In genomic region chr4:127171341-127171905, GRCm38 (mm10) we compare ENCODE assay signal across 18 mouse cellular contexts. TPM values are rescaled to one million over a fixed set of nuclear protein-coding genes. Genes with fewer than 3 reads are reported as not detected.
DNase-seq lines count a peak whose midpoint lies in the region; ATAC-seq and TF ChIP-seq lines count a peak whose summit lies in the region.
"Had no signal": no experiment of that assay in that cellular context is flagged by ENCODE, and none has a peak within 500 bp of the region (broad histone marks: within the 10 kb centered on the region; RNA-seq: fewer than 3 reads in every experiment).

No protein-coding gene starts in this region.

- no peak for TF ChIP-seq EP300 in lung, postnatal 0 days (IDR thresholded peaks at IDR 0.05)

- no peaks in the 10 kb centered on the region for H3K36me3 ChIP-seq in hindbrain, embryonic 15.5 days
- no peaks in the 10 kb centered on the region for H3K36me3 ChIP-seq in hindbrain, embryonic 10.5 days
- no peaks in the 10 kb centered on the region for H3K36me3 ChIP-seq in midbrain, embryonic 16.5 days (ENCODE audit: control insufficient read depth, insufficient read depth, low read length)
- H3K36me3 ChIP-seq in lung, postnatal 0 days (ENCODE audit: insufficient read depth, low read length) = no peaks in the 10 kb centered on the region
- H3K36me3 ChIP-seq: embryonic facial prominence, embryonic 13.5 days; heart, embryonic 12.5 days; intestine, embryonic 15.5 days; limb, embryonic 12.5 days; liver, embryonic 13.5 days; lung, embryonic 15.5 days; stomach, embryonic 15.5 days had no signal

- peak overlapping the region; percentile 88 for H3K4me2 ChIP-seq in hindbrain, embryonic 15.5 days
- peak overlapping the region; percentile 95 for H3K4me2 ChIP-seq in midbrain, embryonic 16.5 days (ENCODE audit: low read length)
- no peak overlapping the region for H3K4me2 ChIP-seq in lung, postnatal 0 days (replicated peaks; ENCODE audit: low read depth, low read length)
- H3K4me2 ChIP-seq: embryonic facial prominence, embryonic 13.5 days; heart, embryonic 12.5 days; intestine, embryonic 15.5 days; limb, embryonic 12.5 days; liver, embryonic 13.5 days; lung, embryonic 15.5 days; stomach, embryonic 15.5 days had no signal

- H3K4me1 ChIP-seq in hindbrain, embryonic 15.5 days (replicated peaks) = peaks cover 61% of the 10 kb centered on the region
- H3K4me1 ChIP-seq in hindbrain, embryonic 10.5 days (replicated peaks) = peaks cover 58% of the 10 kb centered on the region
- H3K4me1 ChIP-seq in midbrain, embryonic 16.5 days (ENCODE audit: control insufficient read depth, insufficient read depth, low read length) = peaks cover 47% of the 10 kb centered on the region
- 0 out of 2 replicates have a peak, but pooled peaks cover 3% of the 10 kb centered on the region for H3K4me1 ChIP-seq in lung, postnatal 0 days (ENCODE audit: insufficient read depth, low read depth, low read length)

- WGBS in hindbrain, embryonic 15.5 days = 42% methylated on average over 4 of the region's 4 CpGs
- WGBS in hindbrain, embryonic 10.5 days = 55% methylated on average over 4 of the region's 4 CpGs
- 53% methylated on average over 4 of the region's 4 CpGs for WGBS in midbrain, embryonic 16.5 days
- 42% methylated on average over 4 of the region's 4 CpGs for WGBS in lung, postnatal 0 days

- 0 out of 2 replicates have a peak overlapping the region, but pooled peaks have one; percentile 2 for H3K4me3 ChIP-seq in hindbrain, embryonic 15.5 days
- H3K4me3 ChIP-seq in hindbrain, embryonic 10.5 days = no peak overlapping the region
- H3K4me3 ChIP-seq in midbrain, embryonic 16.5 days (ENCODE audit: low read depth, low read length) = no peak overlapping the region
- H3K4me3 ChIP-seq in lung, postnatal 0 days (ENCODE audit: low read depth, low read length) = no peak overlapping the region
- H3K4me3 ChIP-seq: embryonic facial prominence, embryonic 13.5 days; heart, embryonic 12.5 days; intestine, embryonic 15.5 days; limb, embryonic 12.5 days; liver, embryonic 13.5 days; lung, embryonic 15.5 days; stomach, embryonic 15.5 days had no signal

- no peak for ATAC-seq in hindbrain, embryonic 15.5 days (ENCODE audit: low FRiP score, low read depth)
- ATAC-seq in midbrain, embryonic 16.5 days = no peak
- ATAC-seq in lung, postnatal 0 days = no peak
- ATAC-seq: intestine, embryonic 15.5 days had no signal

- H3K27me3 ChIP-seq in hindbrain, embryonic 15.5 days = no peaks in the 10 kb centered on the region
- H3K27me3 ChIP-seq in hindbrain, embryonic 10.5 days (ENCODE audit: insufficient read depth, poor library complexity, severe bottlenecking) = peaks cover 69% of the 10 kb centered on the region
- no peaks in the 10 kb centered on the region for H3K27me3 ChIP-seq in midbrain, embryonic 16.5 days (ENCODE audit: control insufficient read depth, insufficient read depth, low read depth, low read length)
- H3K27me3 ChIP-seq in lung, postnatal 0 days (replicated peaks; ENCODE audit: insufficient read depth, low read length) = peaks cover 17% of the 10 kb centered on the region

- no peak overlapping the region for H3K27ac ChIP-seq in hindbrain, embryonic 15.5 days (replicated peaks)
- H3K27ac ChIP-seq in hindbrain, embryonic 10.5 days = no peak overlapping the region
- H3K27ac ChIP-seq in midbrain, embryonic 16.5 days (ENCODE audit: low read length) = 0 out of 2 replicates have a peak overlapping the region, but pooled peaks have one; percentile 32
- no peak overlapping the region for H3K27ac ChIP-seq in lung, postnatal 0 days (ENCODE audit: low read length)
- H3K27ac ChIP-seq: embryonic facial prominence, embryonic 13.5 days; intestine, embryonic 15.5 days; limb, embryonic 12.5 days; liver, embryonic 13.5 days; lung, embryonic 15.5 days; stomach, embryonic 15.5 days had no signal

- H3K9me3 ChIP-seq in hindbrain, embryonic 15.5 days = no peaks in the 10 kb centered on the region
- no peaks in the 10 kb centered on the region for H3K9me3 ChIP-seq in hindbrain, embryonic 10.5 days
- no peaks in the 10 kb centered on the region for H3K9me3 ChIP-seq in midbrain, embryonic 16.5 days (replicated peaks; ENCODE audit: control insufficient read depth, low read length, poor library complexity, severe bottlenecking)
- no peaks in the 10 kb centered on the region for H3K9me3 ChIP-seq in lung, postnatal 0 days (ENCODE audit: low read length)
- H3K9me3 ChIP-seq: embryonic facial prominence, embryonic 13.5 days; heart, embryonic 12.5 days; intestine, embryonic 15.5 days; limb, embryonic 12.5 days; liver, embryonic 13.5 days; lung, embryonic 15.5 days; stomach, embryonic 15.5 days had no signal

- no peak for TF ChIP-seq CTCF in lung, postnatal 0 days (IDR thresholded peaks at IDR 0.05)

- peak; percentile 38 to 54 for DNase-seq in cerebellum, postnatal 10 days
- DNase-seq in cerebellum, adult 8-10 months = no peak
- DNase-seq in hindbrain, embryonic 10.5 days (ENCODE audit: low spot score) = no peak
- DNase-seq in brain, adult 2 months (ENCODE audit: low read depth, low spot score) = peak; percentile 56
- no peak for DNase-seq in adrenal gland, adult 18-20 months (ENCODE audit: low spot score in 2 of 2)
- no peak for DNase-seq in lung, postnatal 0 days (ENCODE audit: low spot score)
- DNase-seq: adrenal gland, postnatal 14 days; liver, embryonic 13.5 days; thymus, adult 2 months had no signal

- peak overlapping the region; percentile 32; the same call in 1 of the 2 replicates for H3K9ac ChIP-seq in hindbrain, embryonic 15.5 days
- 0 out of 2 replicates have a peak overlapping the region, but pooled peaks have one; percentile 30 for H3K9ac ChIP-seq in midbrain, embryonic 16.5 days (ENCODE audit: low read depth, low read length)
- no peak overlapping the region for H3K9ac ChIP-seq in lung, postnatal 0 days (replicated peaks; ENCODE audit: low read depth)
- H3K9ac ChIP-seq: embryonic facial prominence, embryonic 13.5 days; heart, embryonic 12.5 days; intestine, embryonic 15.5 days; limb, embryonic 12.5 days; liver, embryonic 13.5 days; lung, embryonic 15.5 days; stomach, embryonic 15.5 days had no signal

RNA-seq across cellular contexts. Expression of gene Dlgap3, which starts 2.4 kb away (rescaled TPM):
- polyA plus RNA-seq in hindbrain, embryonic 15.5 days (2015; fragmentation: Nextera tagmentation; extraction: Ambion mirVana) = 24.9 and 32.0 TPM in 2 replicates
- polyA plus RNA-seq in hindbrain, embryonic 10.5 days (2016; fragmentation: Nextera tagmentation; extraction: Ambion mirVana) = 3.7 and 7.9 TPM in 2 replicates
- 17.6 and 19.5 TPM in 2 replicates for polyA plus RNA-seq in midbrain, embryonic 16.5 days (2015; fragmentation: Nextera tagmentation; extraction: Ambion mirVana)
- total RNA-seq in adrenal gland, adult 18-20 months (2021) = 1 to 10 TPM; 4.9 to 6.1 TPM
- 0.10 and 0.18 TPM in 2 replicates for polyA plus RNA-seq in lung, postnatal 0 days (2015; fragmentation: Nextera tagmentation; extraction: Ambion mirVana)
- total RNA-seq: megakaryocyte progenitor cell, adult 5-6 weeks had no signal

RNA-seq across cellular contexts. Expression of gene Tmem35b, which starts 47.9 kb away (rescaled TPM):
- 17.4 and 17.6 TPM in 2 replicates for polyA plus RNA-seq in hindbrain, embryonic 15.5 days (2015; fragmentation: Nextera tagmentation; extraction: Ambion mirVana)
- 17.0 and 17.1 TPM in 2 replicates for polyA plus RNA-seq in hindbrain, embryonic 10.5 days (2016; fragmentation: Nextera tagmentation; extraction: Ambion mirVana)
- polyA plus RNA-seq in midbrain, embryonic 16.5 days (2015; fragmentation: Nextera tagmentation; extraction: Ambion mirVana) = 17.9 and 18.1 TPM in 2 replicates
- 10 to 100 TPM; 15.0 to 19.6 TPM for total RNA-seq in adrenal gland, adult 18-20 months (2021)
- polyA plus RNA-seq in lung, postnatal 0 days (2015; fragmentation: Nextera tagmentation; extraction: Ambion mirVana) = 19.7 and 27.7 TPM in 2 replicates

Comparison
In these comparisons a context has a peak if more than half of its experiments do, and no peak if none do; other contexts are left out.
1. DNase-seq: peak in cerebellum, postnatal 10 days (2 of 2) and brain, adult 2 months (single experiment); none in cerebellum, adult 8-10 months (single experiment), hindbrain, embryonic 10.5 days (single experiment), adrenal gland, adult 18-20 months (0 of 2) and lung, postnatal 0 days (single experiment).